Mouse (Mus musculus): ENCODE data around the gene Ppm1h.

Ppm1h gene

GRCm38 (mm10) chr10:122807127-122808105, 128.9 kb downstream of the Ppm1h start:
- in situ Hi-C loops (cut with MboI, MseI), result loop anchor here in 1 of 2 experiments (5.0 kb wide), 1 partner anchor 280 kb away; no protein-coding TSS in a partner anchor

- in situ Hi-C loops (cut with MboI, MseI), result loop anchor here in 1 of 2 experiments (5.0 kb wide), 1 partner anchor 279 kb away; no protein-coding TSS in a partner anchor
Observed at GRCm38 (mm10) chr10:122808186-122808585, 129.6 kb downstream of the Ppm1h start.

- in situ Hi-C loops (cut with MboI, MseI), result loop anchor here in 1 of 2 experiments (5.0 kb wide), 1 partner anchor 277 kb away; no protein-coding TSS in a partner anchor
Observed at GRCm38 (mm10) chr10:122809851-122810250, 131.3 kb downstream of the Ppm1h start.

- in situ Hi-C loops (cut with MboI, MseI), result no loop called here
Observed at GRCm38 (mm10) chr10:122815094-122815493, 136.5 kb downstream of the Ppm1h start.

- in situ Hi-C loops (cut with MboI, MseI), result no loop called here
Observed at GRCm38 (mm10) chr10:122817741-122818140, 139.2 kb downstream of the Ppm1h start.

GRCm38 (mm10) chr10:122819808-122820207, 141.2 kb downstream of the Ppm1h start:
- in situ Hi-C loops (cut with MboI, MseI), result no loop called here

GRCm38 (mm10) chr10:122821549-122821948, 143.0 kb downstream of the Ppm1h start:
- in situ Hi-C loops (cut with MboI, MseI), result no loop called here

GRCm38 (mm10) chr10:122823642-122824041, 145.1 kb downstream of the Ppm1h start:
- in situ Hi-C loops (cut with MboI, MseI), result no loop called here

GRCm38 (mm10) chr10:122826696-122827331, 148.3 kb downstream of the Ppm1h start:
- in situ Hi-C loops (cut with MboI, MseI), result no loop called here

- in situ Hi-C loops (cut with MboI, MseI), result no loop called here
Observed at GRCm38 (mm10) chr10:122827719-122828414, 149.3 kb downstream of the Ppm1h start.

GRCm38 (mm10) chr10:122829801-122830217, 151.2 kb downstream of the Ppm1h start:
- in situ Hi-C loops (cut with MboI, MseI), result no loop called here

GRCm38 (mm10) chr10:122830638-122831037, 152.1 kb downstream of the Ppm1h start:
- in situ Hi-C loops (cut with MboI, MseI), result no loop called here

- in situ Hi-C loops (cut with MboI, MseI), result no loop called here
Observed at GRCm38 (mm10) chr10:122842014-122842413, 163.5 kb downstream of the Ppm1h start.

- in situ Hi-C loops (cut with MboI, MseI), result no loop called here
Observed at GRCm38 (mm10) chr10:122842961-122843360, 164.4 kb downstream of the Ppm1h start.

- in situ Hi-C loops (cut with MboI, MseI), result no loop called here
Observed at GRCm38 (mm10) chr10:122845471-122845870, 166.9 kb downstream of the Ppm1h start.

- in situ Hi-C loops (cut with MboI, MseI), result no loop called here
Observed at GRCm38 (mm10) chr10:122846476-122846875, 167.9 kb downstream of the Ppm1h start.

- in situ Hi-C loops (cut with MboI, MseI), result no loop called here
Observed at GRCm38 (mm10) chr10:122848020-122848457, 169.5 kb downstream of the Ppm1h start.

- in situ Hi-C loops (cut with MboI, MseI), result no loop called here
Observed at GRCm38 (mm10) chr10:122851267-122852160, 173.0 kb downstream of the Ppm1h start.

- in situ Hi-C loops (cut with MboI, MseI), result no loop called here
Observed at GRCm38 (mm10) chr10:122854571-122854970, 176.0 kb downstream of the Ppm1h start.

- in situ Hi-C loops (cut with MboI, MseI), result no loop called here
Observed at GRCm38 (mm10) chr10:122855149-122855548, 176.6 kb downstream of the Ppm1h start.
